Mouse (Mus musculus): ENCODE measurements around the gene Mafg. TPM values are rescaled to one million over a fixed set of nuclear protein-coding genes. Genes with fewer than 3 reads are reported as not detected.
A peak's percentile ranks its signal among the peaks of the same experiment; 100 is the strongest.

Gene Mafg
- polyA plus RNA-seq, 1 experiment from 2014 or later, result 32.6 TPM

DNA sequence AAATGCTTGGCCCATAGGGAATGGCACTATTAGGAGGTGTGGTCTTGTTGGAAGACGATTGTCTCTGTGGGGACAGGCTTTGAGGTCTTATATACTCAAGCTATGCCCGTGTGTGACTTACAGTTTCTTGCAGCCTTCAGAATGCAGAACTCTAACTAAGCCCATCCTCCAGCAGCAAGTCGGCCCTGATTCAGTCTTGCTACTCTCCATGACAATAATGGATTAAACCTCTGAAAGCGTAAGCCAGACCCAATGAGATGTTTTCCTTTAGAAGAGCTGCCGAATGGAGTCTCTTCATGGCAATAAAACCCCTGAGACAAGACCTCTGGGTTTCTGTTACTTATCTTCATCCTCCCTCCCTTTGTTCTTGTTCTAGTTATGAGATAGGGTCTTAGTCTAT, 1.4 kb upstream of the Mafg start:
- no peak for ATAC-seq (replicated peaks; ENCODE audit: low FRiP score)
- no peaks in the 10 kb centered on the region for H3K9me3 ChIP-seq (ENCODE audit: control insufficient read depth, low read length)
- H3K4me1 ChIP-seq (replicated peaks; ENCODE audit: control insufficient read depth, insufficient read depth, low read length), result peaks cover 33% of the 10 kb centered on the region
- no peaks in the 10 kb centered on the region for H3K27me3 ChIP-seq (replicated peaks; ENCODE audit: control insufficient read depth, insufficient read depth, low read length)
- H3K27ac ChIP-seq (ENCODE audit: low read depth, low read length), result no peak overlapping the region
- 86% methylated on average over 5 of the region's 5 CpGs for WGBS
- no peak overlapping the region for H3K9ac ChIP-seq (ENCODE audit: low read depth, low read length)
- no peak for DNase-seq (ENCODE audit: low spot score)
- H3K4me2 ChIP-seq, result peak overlapping the region; percentile 95
- no peak overlapping the region for H3K4me3 ChIP-seq (ENCODE audit: low read depth, low read length)
- H3K36me3 ChIP-seq (ENCODE audit: control insufficient read depth, insufficient read depth, low read length), result 0 out of 2 replicates have a peak, but pooled peaks cover 2% of the 10 kb centered on the region

DNA sequence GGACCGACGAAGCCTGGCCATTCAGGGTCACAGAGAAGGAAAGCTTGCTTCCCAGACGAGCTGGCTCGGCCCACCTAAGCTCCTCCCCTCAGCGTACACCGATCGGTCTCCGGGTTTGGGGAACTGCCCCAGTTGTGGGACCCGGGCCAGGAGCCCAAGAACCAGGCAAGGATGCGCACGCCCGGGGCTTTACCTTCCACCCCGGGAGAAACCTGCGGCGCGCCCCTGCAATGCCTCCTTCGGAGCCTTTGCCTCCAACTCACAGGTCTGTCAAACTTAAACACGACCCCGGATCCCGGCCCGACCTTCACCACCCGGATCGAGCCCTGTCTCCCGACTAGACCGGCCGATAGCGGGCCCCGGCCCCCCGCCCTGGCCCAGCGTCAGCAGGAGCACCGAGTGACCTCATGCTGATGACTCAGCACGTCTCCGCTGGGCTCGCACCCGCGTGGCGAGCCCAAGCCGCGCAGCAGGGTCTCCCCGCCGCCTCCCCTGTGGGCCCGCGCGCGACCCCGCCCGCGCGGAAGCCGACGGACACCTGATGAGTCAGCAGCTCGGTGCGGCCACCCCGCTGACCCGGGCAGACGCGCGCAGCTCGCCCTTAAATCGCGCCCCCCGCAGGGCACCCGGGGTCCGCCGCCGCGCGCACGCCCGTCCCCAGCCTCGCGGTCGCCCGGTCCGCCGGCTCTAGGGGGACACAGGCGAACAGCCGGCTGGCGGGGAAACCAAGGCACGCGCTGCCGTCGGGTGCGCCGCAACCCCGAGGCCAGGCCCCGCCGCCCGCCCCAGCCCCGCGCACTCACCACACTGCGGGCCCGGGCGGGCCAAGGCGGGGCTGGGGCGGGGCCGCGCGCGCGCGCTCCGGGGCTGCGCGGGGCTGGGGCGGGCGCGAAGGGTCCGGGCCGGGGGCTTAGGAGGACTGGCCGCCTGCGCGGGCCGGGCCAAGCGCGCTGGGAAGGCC, 561 bp downstream of the Mafg start:
- H3K4me1 ChIP-seq (replicated peaks; ENCODE audit: control insufficient read depth, insufficient read depth, low read length), result peaks cover 50% of the 10 kb centered on the region
- H3K4me3 ChIP-seq (ENCODE audit: low read depth, low read length), result peak overlapping the region; percentile 78
- peak overlapping the region; percentile 95 for H3K4me2 ChIP-seq
- H3K9me3 ChIP-seq (ENCODE audit: control insufficient read depth, low read length), result no peaks in the 10 kb centered on the region
- no peaks in the 10 kb centered on the region for H3K27me3 ChIP-seq (replicated peaks; ENCODE audit: control insufficient read depth, insufficient read depth, low read length)
- H3K27ac ChIP-seq (ENCODE audit: low read depth, low read length), result peak overlapping the region; percentile 94
- ATAC-seq (replicated peaks; ENCODE audit: low FRiP score) (peak; percentile 79), DNase-seq (ENCODE audit: low spot score) (peak; percentile 79)
- peak overlapping the region; percentile 92 for H3K9ac ChIP-seq (ENCODE audit: low read depth, low read length)
- H3K36me3 ChIP-seq (ENCODE audit: control insufficient read depth, insufficient read depth, low read length), result peaks cover 9% of the 10 kb centered on the region; the same call in 1 of the 2 replicates
- WGBS, result under 1% methylated on average over 97 of the region's 116 CpGs

DNA sequence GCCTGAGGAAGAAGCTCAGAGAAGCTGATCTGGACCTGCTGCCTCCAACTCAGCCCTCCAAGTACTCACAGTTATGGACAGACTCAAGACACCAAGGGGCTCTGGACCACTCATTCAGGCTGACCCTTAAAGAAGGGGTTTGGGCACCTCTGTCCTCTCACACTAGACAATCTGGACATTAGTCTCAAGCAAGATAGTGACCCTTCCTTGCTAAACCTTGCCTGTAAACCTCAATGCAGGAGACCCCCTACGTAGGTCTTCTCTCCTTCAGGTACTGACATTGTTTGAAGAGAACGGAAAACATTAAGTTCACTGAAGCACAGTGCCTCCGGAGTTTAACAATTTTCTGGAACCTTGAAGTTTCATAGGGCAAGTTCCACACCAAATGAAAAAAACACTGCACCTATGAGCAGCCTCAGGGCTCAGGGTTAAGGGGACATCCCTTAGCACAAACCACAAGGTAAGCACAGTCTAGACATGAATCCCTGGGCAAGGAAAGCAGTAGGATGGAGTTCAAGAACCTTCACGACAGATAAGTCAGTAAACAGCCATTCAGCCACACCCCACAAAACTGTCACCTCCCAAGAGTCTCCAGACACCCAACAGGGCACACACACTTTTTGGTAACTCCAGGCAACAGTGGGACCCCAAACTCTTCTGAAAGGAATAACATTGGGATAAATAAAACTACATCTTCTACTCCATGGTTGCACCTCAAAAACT, 1.5 kb downstream of the Mafg start:
- Histone ChIP-seq H3K4me1 (replicated peaks; ENCODE audit: control insufficient read depth, insufficient read depth, low read length) (peaks cover 56% of the 10 kb centered on the region), H3K4me2 (peak overlapping the region; percentile 95), H3K9ac (ENCODE audit: low read depth, low read length) (peak overlapping the region; percentile 92), H3K27ac (ENCODE audit: low read depth, low read length) (peak overlapping the region; percentile 94), H3K9me3 (ENCODE audit: control insufficient read depth, low read length) (no peaks in the 10 kb centered on the region), H3K36me3 (ENCODE audit: control insufficient read depth, insufficient read depth, low read length) (peaks cover 13% of the 10 kb centered on the region; the same call in 1 of the 2 replicates), H3K4me3 (ENCODE audit: low read depth, low read length) (peak overlapping the region; percentile 78), H3K27me3 (replicated peaks; ENCODE audit: control insufficient read depth, insufficient read depth, low read length) (no peaks in the 10 kb centered on the region)
- 43% methylated on average over 4 of the region's 4 CpGs for WGBS
- DNase-seq (ENCODE audit: low spot score) (no peak), ATAC-seq (replicated peaks; ENCODE audit: low FRiP score) (0 out of 2 replicates have a peak, but pooled peaks have one; percentile 21)

DNA sequence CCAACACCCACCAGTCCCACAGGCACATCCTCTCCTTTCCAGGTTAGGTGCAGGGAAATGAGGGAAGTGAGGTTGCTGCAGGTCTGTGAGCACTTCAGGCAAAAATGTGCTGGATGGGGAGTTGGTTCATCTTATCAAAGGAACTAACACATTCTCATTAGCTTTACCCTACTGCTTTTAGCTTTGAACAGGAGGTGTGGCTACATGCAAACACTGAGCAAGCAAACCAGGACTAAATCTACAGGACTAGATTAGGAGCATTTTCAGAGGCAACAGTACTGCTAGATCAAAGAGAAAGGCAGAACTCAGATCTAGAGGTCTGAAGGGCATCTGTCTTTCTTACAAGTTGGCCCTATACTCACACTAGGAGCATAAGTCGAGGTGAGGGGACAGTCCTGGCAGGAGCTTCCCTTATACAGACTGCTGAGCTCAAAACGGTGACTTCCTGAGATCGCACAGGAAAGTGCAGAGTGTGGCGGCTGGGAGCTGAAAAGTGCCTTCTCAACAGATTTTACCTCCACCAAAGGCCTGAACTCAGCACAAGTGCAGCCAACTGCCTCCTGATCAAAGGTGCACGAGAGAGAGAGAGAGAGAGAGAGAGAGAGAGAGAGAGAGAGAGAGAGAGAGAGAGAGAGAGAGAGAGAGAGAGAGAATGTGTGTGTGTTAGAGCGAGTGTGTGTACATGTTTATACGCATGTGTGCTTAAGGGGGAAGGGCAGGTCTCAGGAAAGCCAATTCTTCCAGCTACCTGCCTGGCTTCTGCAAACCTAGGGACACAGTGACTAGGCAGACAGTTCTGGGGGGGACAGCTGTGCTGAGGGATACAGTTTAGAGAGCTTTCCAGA, 2.3 kb downstream of the Mafg start:
- Histone ChIP-seq H3K4me3 (ENCODE audit: low read depth, low read length) (peak overlapping the region; percentile 78), H3K4me2 (peak overlapping the region; percentile 95), H3K4me1 (replicated peaks; ENCODE audit: control insufficient read depth, insufficient read depth, low read length) (peaks cover 63% of the 10 kb centered on the region), H3K36me3 (ENCODE audit: control insufficient read depth, insufficient read depth, low read length) (peaks cover 11% of the 10 kb centered on the region; the same call in 1 of the 2 replicates), H3K9me3 (ENCODE audit: control insufficient read depth, low read length) (no peaks in the 10 kb centered on the region), H3K9ac (ENCODE audit: low read depth, low read length) (peak overlapping the region; percentile 92), H3K27ac (ENCODE audit: low read depth, low read length) (peak overlapping the region; percentile 94), H3K27me3 (replicated peaks; ENCODE audit: control insufficient read depth, insufficient read depth, low read length) (no peaks in the 10 kb centered on the region)
- ATAC-seq (replicated peaks; ENCODE audit: low FRiP score) (no peak), DNase-seq (ENCODE audit: low spot score) (no peak)
- 22% methylated on average over 6 of the region's 7 CpGs for WGBS

DNA sequence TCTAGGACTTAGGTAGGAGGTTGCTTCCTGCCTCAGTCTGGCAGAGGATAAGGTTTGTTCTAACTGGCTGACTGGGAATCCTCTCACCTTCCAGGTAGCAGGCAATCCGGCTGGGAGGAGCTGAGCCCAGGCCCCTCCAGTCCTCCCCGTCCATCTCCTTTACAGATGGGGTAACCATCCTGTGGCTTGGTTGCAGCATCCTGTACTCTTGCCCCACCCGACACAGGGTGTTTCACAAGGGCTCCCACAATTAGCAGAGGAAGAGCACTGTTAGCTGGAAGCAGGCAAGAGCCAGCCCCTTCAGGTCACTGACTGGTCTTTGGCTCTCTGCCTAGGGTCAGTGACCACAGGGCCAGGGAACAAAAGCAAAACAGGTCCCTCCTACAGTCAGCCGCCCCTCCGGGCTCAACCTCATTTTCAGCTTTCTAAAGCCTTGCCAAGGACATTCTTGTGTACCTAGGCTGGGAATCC, 3.0 kb downstream of the Mafg start:
- DNase-seq (ENCODE audit: low spot score), result no peak
- 37% methylated on average over 5 of the region's 5 CpGs for WGBS

DNA sequence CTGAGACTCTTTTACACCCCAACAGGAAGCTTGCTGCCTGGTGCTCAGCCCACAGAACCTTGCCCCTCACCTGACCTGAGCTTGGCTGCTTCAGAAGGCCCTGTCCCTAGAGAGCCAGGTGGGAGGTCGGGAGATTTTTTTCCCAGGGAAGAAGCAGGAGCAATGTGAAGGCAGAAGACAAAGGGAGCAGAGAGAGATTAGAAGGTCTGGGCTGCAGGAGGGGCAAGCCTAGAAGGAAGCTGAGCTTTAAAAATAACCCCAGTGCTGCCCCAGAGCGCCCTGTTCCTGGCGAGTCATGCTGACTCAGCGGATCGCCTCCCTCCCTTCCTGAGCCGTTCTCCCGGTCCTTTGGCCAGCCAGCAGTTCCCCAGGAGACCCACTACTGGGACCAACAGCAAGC, 3.5 kb downstream of the Mafg start:
- Histone ChIP-seq H3K27ac (ENCODE audit: low read depth, low read length) (peak overlapping the region; percentile 94), H3K36me3 (ENCODE audit: control insufficient read depth, insufficient read depth, low read length) (peaks cover 11% of the 10 kb centered on the region; the same call in 1 of the 2 replicates), H3K9ac (ENCODE audit: low read depth, low read length) (peak overlapping the region; percentile 92), H3K9me3 (ENCODE audit: control insufficient read depth, low read length) (no peaks in the 10 kb centered on the region), H3K4me1 (replicated peaks; ENCODE audit: control insufficient read depth, insufficient read depth, low read length) (peaks cover 73% of the 10 kb centered on the region), H3K4me2 (peak overlapping the region; percentile 95), H3K4me3 (ENCODE audit: low read depth, low read length) (peak overlapping the region; percentile 78), H3K27me3 (replicated peaks; ENCODE audit: control insufficient read depth, insufficient read depth, low read length) (no peaks in the 10 kb centered on the region)
- DNase-seq (ENCODE audit: low spot score), result no peak
- 0 out of 2 replicates have a peak, but pooled peaks have one; percentile 14 for ATAC-seq (replicated peaks; ENCODE audit: low FRiP score)
- 21% methylated on average over 7 of the region's 7 CpGs for WGBS

More for the DNA sequence above, 3.0 kb downstream of the Mafg start:
- peak overlapping the region; percentile 94 for H3K27ac ChIP-seq (ENCODE audit: low read depth, low read length)
- H3K9ac ChIP-seq (ENCODE audit: low read depth, low read length), result peak overlapping the region; percentile 92
- H3K4me1 ChIP-seq (replicated peaks; ENCODE audit: control insufficient read depth, insufficient read depth, low read length), result peaks cover 68% of the 10 kb centered on the region
- peak overlapping the region; percentile 78 for H3K4me3 ChIP-seq (ENCODE audit: low read depth, low read length)
- no peaks in the 10 kb centered on the region for H3K9me3 ChIP-seq (ENCODE audit: control insufficient read depth, low read length)
- peaks cover 11% of the 10 kb centered on the region; the same call in 1 of the 2 replicates for H3K36me3 ChIP-seq (ENCODE audit: control insufficient read depth, insufficient read depth, low read length)
- no peak for ATAC-seq (replicated peaks; ENCODE audit: low FRiP score)
- no peaks in the 10 kb centered on the region for H3K27me3 ChIP-seq (replicated peaks; ENCODE audit: control insufficient read depth, insufficient read depth, low read length)
- peak overlapping the region; percentile 95 for H3K4me2 ChIP-seq

DNA sequence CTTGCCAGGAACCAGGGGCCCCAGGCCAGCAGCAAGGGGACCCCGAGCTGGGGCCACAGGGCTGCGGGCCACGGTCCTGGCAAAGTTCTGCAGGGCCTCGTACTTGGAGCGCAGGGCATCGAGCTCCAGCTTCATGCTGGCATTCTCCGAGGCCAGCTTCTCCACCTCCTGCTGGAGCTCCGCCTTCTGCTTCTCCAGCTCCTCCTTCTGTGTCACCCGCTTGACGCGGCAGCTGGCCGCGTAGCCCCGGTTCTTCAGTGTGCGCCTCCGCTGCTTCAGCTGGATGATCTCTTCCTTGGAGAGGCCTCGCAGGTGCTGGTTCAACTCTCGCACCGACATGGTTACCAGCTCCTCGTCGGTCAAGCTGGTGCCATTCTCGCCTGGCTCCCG, 4.1 kb downstream of the Mafg start:
- Histone ChIP-seq H3K36me3 (ENCODE audit: control insufficient read depth, insufficient read depth, low read length) (peaks cover 11% of the 10 kb centered on the region; the same call in 1 of the 2 replicates), H3K9ac (ENCODE audit: low read depth, low read length) (peak overlapping the region; percentile 92), H3K27ac (ENCODE audit: low read depth, low read length) (peak overlapping the region; percentile 94), H3K4me1 (replicated peaks; ENCODE audit: control insufficient read depth, insufficient read depth, low read length) (peaks cover 72% of the 10 kb centered on the region), H3K27me3 (replicated peaks; ENCODE audit: control insufficient read depth, insufficient read depth, low read length) (no peaks in the 10 kb centered on the region), H3K9me3 (ENCODE audit: control insufficient read depth, low read length) (no peaks in the 10 kb centered on the region), H3K4me2 (peak overlapping the region; percentile 95), H3K4me3 (ENCODE audit: low read depth, low read length) (peak overlapping the region; percentile 78)
- ATAC-seq (replicated peaks; ENCODE audit: low FRiP score) (no peak), DNase-seq (ENCODE audit: low spot score) (no peak)
- 55% methylated on average over 23 of the region's 23 CpGs for WGBS
